Mouse (Mus musculus) midbrain, postnatal 0 days (tissue): ENCODE results near the gene Lrch1. TPM values are rescaled to one million over a fixed set of nuclear protein-coding genes. Genes with fewer than 3 reads are reported as not detected.

Experiments
- ATAC-seq: fragments of 200-750 bp; cut with Nextera tagmentation; 2 replicates; pipeline ENCODE4 v1.8.0; 2017; ENCODE audit warnings: moderate number of reproducible peaks, mild to moderate bottlenecking, moderate TSS enrichment, moderate library complexity; ENCODE audit not compliant: low FRiP score
- DNase-seq: peaks from one replicate; pipeline ENCODE4 v3.0.0-alpha.2; 2015; ENCODE audit warnings: low spot score
- H3K27ac ChIP-seq: fragments of 300-500 bp; sonication (generic); 2 replicates; pipeline ENCODE4 v1.5.1; 2014; ENCODE audit warnings: low read depth, mild to moderate bottlenecking, low read length, mixed read lengths
- H3K27me3 ChIP-seq: fragments of 300-500 bp; sonication (generic); 2 replicates; pipeline ENCODE4 v1.6.1; 2014; ENCODE audit warnings: low read length, control low read depth, mixed read lengths; ENCODE audit not compliant: insufficient read depth
- H3K36me3 ChIP-seq: fragments of 300-500 bp; sonication (generic); 2 replicates; pipeline ENCODE4 v1.6.1; 2014; ENCODE audit warnings: low read length, control low read depth, mixed read lengths; ENCODE audit not compliant: insufficient read depth
- H3K4me1 ChIP-seq: fragments of 300-500 bp; sonication (generic); 2 replicates; pipeline ENCODE4 v1.6.1; 2014; ENCODE audit warnings: mild to moderate bottlenecking, control low read depth, antibody characterized with exemption, low read length, mixed read lengths; ENCODE audit not compliant: insufficient read depth
- H3K4me2 ChIP-seq: fragments of 300-500 bp; sonication (generic); 2 replicates; pipeline ENCODE4 v1.6.1; 2014; ENCODE audit warnings: low read depth, mild to moderate bottlenecking, low read length, mixed read lengths; ENCODE audit not compliant: poor library complexity, severe bottlenecking
- H3K4me3 ChIP-seq: fragments of 300-500 bp; sonication (generic); 2 replicates; pipeline ENCODE4 v1.5.1; 2014; ENCODE audit warnings: low read depth, mild to moderate bottlenecking, low read length, moderate library complexity
- H3K9ac ChIP-seq: fragments of 300-500 bp; sonication (generic); replicated peaks from 2 replicates; pipeline ENCODE4 v1.6.1; 2014; ENCODE audit warnings: mild to moderate bottlenecking, low read length, moderate library complexity, mixed read lengths; ENCODE audit not compliant: poor library complexity, severe bottlenecking
- H3K9me3 ChIP-seq: fragments of 300-500 bp; sonication (generic); 2 replicates; pipeline ENCODE4 v1.6.1; 2016; ENCODE audit warnings: low read length, control low read depth
- CTCF ChIP-seq: IDR thresholded peaks from 2 replicates; pipeline ENCODE4 v1.5.1; 2016; ENCODE audit warnings: antibody characterized with exemption, mild to moderate bottlenecking
- WGBS: fragments of 180-500 bp; shearing (Covaris S2); extraction: QIAGEN DNeasy Blood & Tissue Kit; methylation state at CpG from one replicate; pipeline ENCODE4 v1.1.7; 2014; 5-methylcytosine and 5-hydroxymethylcytosine counted together
- polyA plus RNA-seq: library from polyadenylated mRNA; unstranded; fragments of >200 nt; fragmentation: Nextera tagmentation; extraction: Ambion mirVana; gene quantifications from 2 replicates; pipeline ENCODE4 v1.2.1, GENCODE M21; 2015
- total RNA-seq: library from RNA; depleted of rRNA; stranded (reverse); fragments of >200 nt; gene quantifications from 2 replicates; pipeline ENCODE4 v1.2.3, GENCODE M21; 2014

Lrch1 gene
- total and polyA plus RNA-seq, 2 experiments from 2014 or later, result 15.7 to 21.7 TPM

GRCm38 (mm10) chr14:74974136-74974651 lies 26.5 kb upstream of the Lrch1 start:
- Histone ChIP-seq H3K36me3 (no peaks in the 10 kb centered on the region), H3K4me1 (no peaks in the 10 kb centered on the region), H3K4me2 (no peak overlapping the region), H3K4me3 (no peak overlapping the region), H3K9me3 (no peaks in the 10 kb centered on the region), H3K27ac (no peak overlapping the region), H3K27me3 (no peaks in the 10 kb centered on the region), H3K9ac (no peak overlapping the region)
- WGBS, result 73% methylated on average over 10 of the region's 10 CpGs
- DNase-seq, result no peak
- no peak for TF ChIP-seq CTCF
- ATAC-seq, result no peak

- ATAC-seq, result no peak
- H3K27ac ChIP-seq, result no peak overlapping the region
- no peak overlapping the region for H3K9ac ChIP-seq
Measured at GRCm38 (mm10) chr14:74972687-74973086, 25.0 kb upstream of the Lrch1 start.

DNA sequence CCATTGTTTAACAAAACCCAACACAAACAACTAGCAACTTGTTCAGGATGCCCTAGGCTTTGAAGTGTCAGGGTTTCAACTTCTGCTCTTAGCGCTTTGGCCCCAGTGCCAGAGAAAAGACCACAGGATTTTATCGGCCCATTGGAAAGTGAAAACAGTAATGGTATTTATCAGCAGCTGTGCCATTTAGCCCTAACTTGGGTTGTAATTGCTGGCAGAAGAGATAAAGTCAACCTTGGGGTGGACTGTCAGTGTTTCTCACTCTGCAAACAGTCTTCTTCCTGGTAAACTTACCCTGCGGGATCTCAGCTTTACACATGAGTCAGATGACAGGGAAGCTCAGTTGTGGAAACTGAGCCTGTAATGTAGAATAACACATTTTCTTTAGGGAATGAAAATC lies 24.5 kb upstream of the Lrch1 start:
- H3K4me1 ChIP-seq, result no peaks in the 10 kb centered on the region
- no peak overlapping the region for H3K4me2 ChIP-seq
- H3K9ac ChIP-seq, result no peak overlapping the region
- H3K4me3 ChIP-seq, result no peak overlapping the region
- ATAC-seq (no peak), DNase-seq (no peak)
- TF ChIP-seq CTCF, result no peak
- H3K9me3 ChIP-seq, result no peaks in the 10 kb centered on the region
- 68% methylated on average over 3 of the region's 3 CpGs for WGBS
- H3K36me3 ChIP-seq, result no peaks in the 10 kb centered on the region
- no peaks in the 10 kb centered on the region for H3K27me3 ChIP-seq
- no peak overlapping the region for H3K27ac ChIP-seq

More at GRCm38 (mm10) chr14:74972687-74973086, 25.0 kb upstream of the Lrch1 start:
- no peak overlapping the region for H3K4me3 ChIP-seq
- no peaks in the 10 kb centered on the region for H3K9me3 ChIP-seq
- no peaks in the 10 kb centered on the region for H3K27me3 ChIP-seq
- no peaks in the 10 kb centered on the region for H3K36me3 ChIP-seq
- WGBS, result 89% methylated on average over 5 of the region's 5 CpGs
- no peak for DNase-seq
- no peak overlapping the region for H3K4me2 ChIP-seq
- TF ChIP-seq CTCF, result no peak
- H3K4me1 ChIP-seq, result no peaks in the 10 kb centered on the region

DNA sequence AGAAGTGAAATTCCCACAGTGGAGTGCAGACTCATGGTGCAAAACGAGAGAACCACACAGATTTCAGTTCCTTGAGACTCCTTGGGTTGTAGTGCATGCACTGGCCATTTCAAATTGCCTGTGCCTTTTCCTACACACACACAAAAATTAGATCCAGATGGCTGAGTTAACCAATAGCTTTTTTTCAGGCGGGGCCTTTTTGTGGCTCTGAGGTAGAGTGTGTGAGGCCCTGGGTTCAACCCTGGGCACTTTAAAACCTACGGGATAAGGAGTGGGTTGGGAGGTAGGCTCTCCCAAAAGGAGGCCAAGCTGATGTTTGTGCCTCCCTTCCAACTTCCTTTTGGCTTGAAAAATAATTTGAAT lies 15.7 kb upstream of the Lrch1 start:
- H3K27me3 ChIP-seq, result no peaks in the 10 kb centered on the region
- ATAC-seq, result no peak
- 83% methylated on average over 3 of the region's 3 CpGs for WGBS

DNA sequence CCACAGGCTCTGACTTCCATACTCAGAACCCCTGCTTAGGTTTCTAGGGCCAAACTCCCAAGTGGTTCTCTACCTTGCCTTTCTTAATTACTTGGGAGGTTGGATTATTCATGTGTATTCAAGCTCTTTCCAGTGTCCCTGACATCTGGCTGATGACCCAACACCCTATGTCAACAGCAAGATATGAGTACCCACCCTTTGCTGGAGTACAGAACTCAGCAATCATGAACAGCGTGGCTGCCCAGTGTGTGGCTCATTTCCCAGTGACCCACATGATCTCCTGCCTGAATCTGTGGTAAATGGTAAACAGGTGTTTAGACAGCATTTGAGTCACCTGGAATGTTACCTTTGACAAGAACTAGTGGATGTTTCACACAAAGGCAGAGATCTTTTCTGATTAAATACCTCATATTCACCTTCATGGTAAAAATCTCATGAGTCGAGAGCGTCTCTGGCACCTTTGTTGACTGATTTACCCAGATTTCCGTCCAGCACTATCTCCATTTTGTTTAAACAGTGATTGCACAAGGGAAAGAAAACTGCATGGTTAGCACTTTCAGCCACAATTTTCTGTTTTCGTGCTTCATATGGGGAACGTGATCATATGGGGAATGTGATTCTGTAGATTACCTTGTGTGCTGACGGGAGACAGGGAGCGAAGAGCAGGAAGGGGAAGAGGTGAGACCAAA lies 15.2 kb upstream of the Lrch1 start:
- H3K27ac ChIP-seq, result no peak overlapping the region
- H3K4me1 ChIP-seq, result no peaks in the 10 kb centered on the region
- no peak for TF ChIP-seq CTCF
- H3K36me3 ChIP-seq, result no peaks in the 10 kb centered on the region
- ATAC-seq, result no peak
- no peak for DNase-seq
- 88% methylated on average over 8 of the region's 8 CpGs for WGBS
- H3K9me3 ChIP-seq, result no peaks in the 10 kb centered on the region
- H3K4me3 ChIP-seq, result no peak overlapping the region
- no peaks in the 10 kb centered on the region for H3K27me3 ChIP-seq
- H3K9ac ChIP-seq, result no peak overlapping the region
- no peak overlapping the region for H3K4me2 ChIP-seq

More for the DNA sequence above, 15.7 kb upstream of the Lrch1 start:
- no peak overlapping the region for H3K4me2 ChIP-seq
- DNase-seq, result no peak
- H3K4me3 ChIP-seq, result no peak overlapping the region
- no peak for TF ChIP-seq CTCF
- no peaks in the 10 kb centered on the region for H3K36me3 ChIP-seq
- H3K27ac ChIP-seq, result no peak overlapping the region
- H3K4me1 ChIP-seq, result no peaks in the 10 kb centered on the region
- H3K9ac ChIP-seq, result no peak overlapping the region
- H3K9me3 ChIP-seq, result no peaks in the 10 kb centered on the region

GRCm38 (mm10) chr14:74960568-74960967 lies 12.9 kb upstream of the Lrch1 start:
- H3K27ac ChIP-seq, result no peak overlapping the region
- no peak overlapping the region for H3K4me2 ChIP-seq
- no peaks in the 10 kb centered on the region for H3K9me3 ChIP-seq
- H3K27me3 ChIP-seq, result no peaks in the 10 kb centered on the region
- no peak overlapping the region for H3K9ac ChIP-seq
- ATAC-seq (no peak), DNase-seq (no peak)
- 82% methylated on average over 5 of the region's 5 CpGs for WGBS
- no peak for TF ChIP-seq CTCF
- no peak overlapping the region for H3K4me3 ChIP-seq
- H3K4me1 ChIP-seq, result no peaks in the 10 kb centered on the region
- no peaks in the 10 kb centered on the region for H3K36me3 ChIP-seq
